Mouse (Mus musculus): Measurements from ENCODE around the gene Gm3173. TPM values are rescaled to one million over a fixed set of nuclear protein-coding genes. Genes with fewer than 3 reads are reported as not detected.
A peak's percentile ranks its signal among the peaks of the same experiment; 100 is the strongest.
"Not testable (repeated sequence)": the region's sequence is repeated elsewhere in the genome, so short reads cannot be mapped to it uniquely, and the experiment has no call there.

Gm3173 gene
- 1.2 and 2.4 TPM in 2 replicates for polyA plus RNA-seq (2015; fragmentation: Nextera tagmentation; extraction: Ambion mirVana)

- not testable (repeated sequence) for H3K27ac ChIP-seq; H3K36me3 ChIP-seq (replicated peaks); H3K4me3 ChIP-seq; ATAC-seq (replicated peaks); H3K27me3 ChIP-seq (replicated peaks); H3K9ac ChIP-seq; H3K9me3 ChIP-seq; H3K4me2 ChIP-seq; H3K4me1 ChIP-seq
These were observed at the start of gene Gm3173 for GRCm38 (mm10) chr14:4430692-4431091. Gene Gm3173, plus strand, starts transcription at chr14:4430992.

- not testable (repeated sequence) for H3K27ac ChIP-seq; H3K4me2 ChIP-seq; H3K9ac ChIP-seq; H3K4me1 ChIP-seq; H3K36me3 ChIP-seq (replicated peaks); H3K4me3 ChIP-seq; H3K9me3 ChIP-seq; ATAC-seq (replicated peaks); H3K27me3 ChIP-seq (replicated peaks)
These were observed 45.2 kb upstream of the Gm3173 start for GRCm38 (mm10) chr14:4385606-4386005.

- H3K4me1 ChIP-seq; H3K4me3 ChIP-seq; ATAC-seq (replicated peaks); H3K27me3 ChIP-seq (replicated peaks); H3K9ac ChIP-seq; H3K4me2 ChIP-seq; H3K9me3 ChIP-seq; H3K27ac ChIP-seq; H3K36me3 ChIP-seq (replicated peaks): not testable (repeated sequence)
- 87% methylated on average over 4 of the region's 6 CpGs for WGBS
These were observed 37.8 kb upstream of the Gm3173 start for GRCm38 (mm10) chr14:4392841-4393530.

- H3K4me2 ChIP-seq; H3K36me3 ChIP-seq (replicated peaks); H3K27ac ChIP-seq; H3K9ac ChIP-seq; ATAC-seq (replicated peaks); H3K4me1 ChIP-seq; H3K27me3 ChIP-seq (replicated peaks); H3K4me3 ChIP-seq; H3K9me3 ChIP-seq: not testable (repeated sequence)
- WGBS: 53% methylated on average over 3 of the region's 3 CpGs
These were observed 33.6 kb upstream of the Gm3173 start, which contains the start of gene Gm3159 for GRCm38 (mm10) chr14:4397226-4397625. Gene Gm3159, plus strand, starts transcription at chr14:4397526.

GRCm38 (mm10) chr14:4398624-4399023 lies 32.2 kb upstream of the Gm3173 start:
- not testable (repeated sequence) for H3K27me3 ChIP-seq (replicated peaks); H3K9me3 ChIP-seq; H3K9ac ChIP-seq; ATAC-seq (replicated peaks); H3K4me2 ChIP-seq; H3K4me1 ChIP-seq; H3K27ac ChIP-seq; H3K4me3 ChIP-seq; H3K36me3 ChIP-seq (replicated peaks)

- not testable (repeated sequence) for H3K9me3 ChIP-seq; H3K27ac ChIP-seq; H3K4me1 ChIP-seq; H3K9ac ChIP-seq; ATAC-seq (replicated peaks); H3K4me2 ChIP-seq; H3K4me3 ChIP-seq; H3K36me3 ChIP-seq (replicated peaks); H3K27me3 ChIP-seq (replicated peaks)
- WGBS: 95% methylated on average over 5 of the region's 5 CpGs
These were observed 30.5 kb upstream of the Gm3173 start for GRCm38 (mm10) chr14:4400115-4400789.

GRCm38 (mm10) chr14:4401245-4401644 lies 29.5 kb upstream of the Gm3173 start:
- 82% methylated on average over 5 of the region's 5 CpGs for WGBS
- ATAC-seq (replicated peaks); H3K9ac ChIP-seq: not testable (repeated sequence)

GRCm38 (mm10) chr14:4403840-4404239 lies 27.0 kb upstream of the Gm3173 start:
- not testable (repeated sequence) for ATAC-seq (replicated peaks); H3K9me3 ChIP-seq; H3K4me1 ChIP-seq

More at GRCm38 (mm10) chr14:4401245-4401644, 29.5 kb upstream of the Gm3173 start:
- not testable (repeated sequence) for H3K4me3 ChIP-seq; H3K27ac ChIP-seq; H3K4me1 ChIP-seq; H3K36me3 ChIP-seq (replicated peaks); H3K27me3 ChIP-seq (replicated peaks); H3K4me2 ChIP-seq; H3K9me3 ChIP-seq

GRCm38 (mm10) chr14:4409939-4410338 lies 20.9 kb upstream of the Gm3173 start:
- not testable (repeated sequence) for H3K4me1 ChIP-seq; ATAC-seq (replicated peaks); H3K9me3 ChIP-seq; H3K4me2 ChIP-seq; H3K27ac ChIP-seq; H3K4me3 ChIP-seq; H3K36me3 ChIP-seq (replicated peaks); H3K9ac ChIP-seq; H3K27me3 ChIP-seq (replicated peaks)
- 57% methylated on average over 1 of the region's 1 CpGs for WGBS

More at GRCm38 (mm10) chr14:4403840-4404239, 27.0 kb upstream of the Gm3173 start:
- H3K36me3 ChIP-seq (replicated peaks); H3K27me3 ChIP-seq (replicated peaks); H3K9ac ChIP-seq; H3K27ac ChIP-seq; H3K4me2 ChIP-seq; H3K4me3 ChIP-seq: not testable (repeated sequence)

GRCm38 (mm10) chr14:4414965-4415835 lies 15.6 kb upstream of the Gm3173 start, which contains the start of gene Gm3164:
Gene Gm3164, plus strand, starts transcription at chr14:4415448.
- H3K27me3 ChIP-seq (replicated peaks); H3K4me1 ChIP-seq; H3K36me3 ChIP-seq (replicated peaks); H3K27ac ChIP-seq; H3K9me3 ChIP-seq: not testable (repeated sequence)
- WGBS: 1% methylated on average over 44 of the region's 59 CpGs
- peak within 1 kb of the TSS; percentile 58 for H3K4me2 ChIP-seq
- peak; percentile 83 for ATAC-seq (replicated peaks)
- peak within 1 kb of the TSS; percentile 60 for H3K9ac ChIP-seq
- H3K4me3 ChIP-seq: peak within 1 kb of the TSS; percentile 51

- not testable (repeated sequence) for H3K4me1 ChIP-seq; H3K27me3 ChIP-seq (replicated peaks); H3K36me3 ChIP-seq (replicated peaks); H3K27ac ChIP-seq; H3K9me3 ChIP-seq; H3K4me2 ChIP-seq; H3K9ac ChIP-seq; H3K4me3 ChIP-seq; ATAC-seq (replicated peaks)
- WGBS: 81% methylated on average over 1 of the region's 2 CpGs
These were observed 50.7 kb downstream of the Gm3173 start, which contains the start of gene Gm3182 for GRCm38 (mm10) chr14:4481445-4481844. Gene Gm3182, plus strand, starts transcription at chr14:4481745.

- H3K27ac ChIP-seq: peak overlapping the region; percentile 38; the same call in 1 of the 2 replicates
- H3K9me3 ChIP-seq; H3K4me1 ChIP-seq; ATAC-seq (replicated peaks); H3K36me3 ChIP-seq (replicated peaks); H3K27me3 ChIP-seq (replicated peaks): not testable (repeated sequence)
- WGBS: 4% methylated on average over 20 of the region's 25 CpGs
- H3K9ac ChIP-seq: 0 out of 2 replicates have a peak overlapping the region, but pooled peaks have one; percentile 29
- peak overlapping the region; percentile 38 for H3K4me3 ChIP-seq
- peak overlapping the region; percentile 54 for H3K4me2 ChIP-seq
These were observed 68.6 kb downstream of the Gm3173 start for GRCm38 (mm10) chr14:4499425-4499824.

All from midbrain, embryonic 15.5 days (tissue).